Mouse (Mus musculus): ENCODE measurements around the gene A630076J17Rik. TPM values are rescaled to one million over a fixed set of nuclear protein-coding genes. Genes with fewer than 3 reads are reported as not detected.

Gene A630076J17Rik
- polyA plus RNA-seq (2014; fragmentation: Nextera tagmentation; extraction: Ambion mirVana): not detected in 2 replicates

GRCm38 (mm10) chr3:107230527-107230926 lies at the start of gene A630076J17Rik:
A630076J17Rik (plus strand) TSS chr3:107230614.
- H3K4me1 ChIP-seq (ENCODE audit: control insufficient read depth, insufficient read depth, low read length): no peaks in the 10 kb centered on the region

GRCm38 (mm10) chr3:107180860-107181259 lies 49.6 kb upstream of the A630076J17Rik start:
- 82% methylated on average over 2 of the region's 2 CpGs for WGBS
- no peak overlapping the region for H3K4me2 ChIP-seq (ENCODE audit: low read depth, low read length)

More at GRCm38 (mm10) chr3:107230527-107230926, at the start of gene A630076J17Rik:
- H3K4me3 ChIP-seq (ENCODE audit: low read depth, low read length): no peak within 1 kb of the TSS
- no peak for ATAC-seq (ENCODE audit: low read depth)
- H3K9me3 ChIP-seq (ENCODE audit: control insufficient read depth, low read length): no peaks in the 10 kb centered on the region
- H3K27ac ChIP-seq (ENCODE audit: low read depth, low read length): no peak within 1 kb of the TSS
- WGBS: 67% methylated on average over 1 of the region's 1 CpGs
- no peak within 1 kb of the TSS for H3K4me2 ChIP-seq (ENCODE audit: low read depth, low read length)
- H3K9ac ChIP-seq (replicated peaks; ENCODE audit: low read depth, low read length): no peak within 1 kb of the TSS
- no peaks in the 10 kb centered on the region for H3K27me3 ChIP-seq (ENCODE audit: control insufficient read depth, insufficient read depth, low read length)
- H3K36me3 ChIP-seq (ENCODE audit: control insufficient read depth, insufficient read depth, low read length): no peaks in the 10 kb centered on the region

GRCm38 (mm10) chr3:107182756-107183155 lies 47.7 kb upstream of the A630076J17Rik start, which contains the start of gene Kcna10:
Kcna10 (plus strand) TSS chr3:107183056.
- H3K36me3 ChIP-seq (ENCODE audit: control insufficient read depth, insufficient read depth, low read length): no peaks in the 10 kb centered on the region
- ATAC-seq (ENCODE audit: low read depth): no peak
- H3K27ac ChIP-seq (ENCODE audit: low read depth, low read length): no peak within 1 kb of the TSS
- H3K9me3 ChIP-seq (ENCODE audit: control insufficient read depth, low read length): no peaks in the 10 kb centered on the region
- H3K9ac ChIP-seq (replicated peaks; ENCODE audit: low read depth, low read length): no peak within 1 kb of the TSS
- no peak within 1 kb of the TSS for H3K4me2 ChIP-seq (ENCODE audit: low read depth, low read length)
- WGBS: 68% methylated on average over 1 of the region's 1 CpGs
- no peak within 1 kb of the TSS for H3K4me3 ChIP-seq (ENCODE audit: low read depth, low read length)
- H3K4me1 ChIP-seq (ENCODE audit: control insufficient read depth, insufficient read depth, low read length): no peaks in the 10 kb centered on the region
- H3K27me3 ChIP-seq (ENCODE audit: control insufficient read depth, insufficient read depth, low read length): no peaks in the 10 kb centered on the region

More at GRCm38 (mm10) chr3:107180860-107181259, 49.6 kb upstream of the A630076J17Rik start:
- Histone ChIP-seq H3K9me3 (ENCODE audit: control insufficient read depth, low read length) (no peaks in the 10 kb centered on the region), H3K4me3 (ENCODE audit: low read depth, low read length) (no peak overlapping the region), H3K36me3 (ENCODE audit: control insufficient read depth, insufficient read depth, low read length) (no peaks in the 10 kb centered on the region), H3K27me3 (ENCODE audit: control insufficient read depth, insufficient read depth, low read length) (no peaks in the 10 kb centered on the region), H3K9ac (replicated peaks; ENCODE audit: low read depth, low read length) (no peak overlapping the region), H3K27ac (ENCODE audit: low read depth, low read length) (no peak overlapping the region), H3K4me1 (ENCODE audit: control insufficient read depth, insufficient read depth, low read length) (no peaks in the 10 kb centered on the region)
- no peak for ATAC-seq (ENCODE audit: low read depth)

- no peak for ATAC-seq (ENCODE audit: low read depth)
- WGBS: 88% methylated on average over 3 of the region's 3 CpGs
- H3K4me1 ChIP-seq (ENCODE audit: control insufficient read depth, insufficient read depth, low read length): no peaks in the 10 kb centered on the region
- H3K27me3 ChIP-seq (ENCODE audit: control insufficient read depth, insufficient read depth, low read length): no peaks in the 10 kb centered on the region
- no peaks in the 10 kb centered on the region for H3K9me3 ChIP-seq (ENCODE audit: control insufficient read depth, low read length)
- H3K9ac ChIP-seq (replicated peaks; ENCODE audit: low read depth, low read length): no peak overlapping the region
- no peak overlapping the region for H3K4me3 ChIP-seq (ENCODE audit: low read depth, low read length)
- H3K4me2 ChIP-seq (ENCODE audit: low read depth, low read length): no peak overlapping the region
- no peak overlapping the region for H3K27ac ChIP-seq (ENCODE audit: low read depth, low read length)
- no peaks in the 10 kb centered on the region for H3K36me3 ChIP-seq (ENCODE audit: control insufficient read depth, insufficient read depth, low read length)
Observed at GRCm38 (mm10) chr3:107183178-107183577, 47.2 kb upstream of the A630076J17Rik start.

GRCm38 (mm10) chr3:107185597-107185996 lies 44.8 kb upstream of the A630076J17Rik start:
- H3K27ac ChIP-seq (ENCODE audit: low read depth, low read length): no peak overlapping the region
- H3K36me3 ChIP-seq (ENCODE audit: control insufficient read depth, insufficient read depth, low read length): no peaks in the 10 kb centered on the region
- no peaks in the 10 kb centered on the region for H3K27me3 ChIP-seq (ENCODE audit: control insufficient read depth, insufficient read depth, low read length)
- no peak overlapping the region for H3K9ac ChIP-seq (replicated peaks; ENCODE audit: low read depth, low read length)
- WGBS: 87% methylated on average over 3 of the region's 3 CpGs
- no peak overlapping the region for H3K4me3 ChIP-seq (ENCODE audit: low read depth, low read length)
- ATAC-seq (ENCODE audit: low read depth): no peak
- no peaks in the 10 kb centered on the region for H3K9me3 ChIP-seq (ENCODE audit: control insufficient read depth, low read length)
- H3K4me1 ChIP-seq (ENCODE audit: control insufficient read depth, insufficient read depth, low read length): no peaks in the 10 kb centered on the region
- no peak overlapping the region for H3K4me2 ChIP-seq (ENCODE audit: low read depth, low read length)

- H3K9me3 ChIP-seq (ENCODE audit: control insufficient read depth, low read length): no peaks in the 10 kb centered on the region
- H3K36me3 ChIP-seq (ENCODE audit: control insufficient read depth, insufficient read depth, low read length): no peaks in the 10 kb centered on the region
- H3K4me1 ChIP-seq (ENCODE audit: control insufficient read depth, insufficient read depth, low read length): no peaks in the 10 kb centered on the region
- no peak for ATAC-seq (ENCODE audit: low read depth)
- H3K4me2 ChIP-seq (ENCODE audit: low read depth, low read length): no peak overlapping the region
- no peak overlapping the region for H3K4me3 ChIP-seq (ENCODE audit: low read depth, low read length)
- no peaks in the 10 kb centered on the region for H3K27me3 ChIP-seq (ENCODE audit: control insufficient read depth, insufficient read depth, low read length)
- H3K27ac ChIP-seq (ENCODE audit: low read depth, low read length): no peak overlapping the region
- WGBS: 70% methylated on average over 4 of the region's 4 CpGs
- no peak overlapping the region for H3K9ac ChIP-seq (replicated peaks; ENCODE audit: low read depth, low read length)
Observed at GRCm38 (mm10) chr3:107187022-107187421, 43.4 kb upstream of the A630076J17Rik start.

- H3K27me3 ChIP-seq (ENCODE audit: control insufficient read depth, insufficient read depth, low read length): no peaks in the 10 kb centered on the region
- 37% methylated on average over 6 of the region's 6 CpGs for WGBS
- H3K4me3 ChIP-seq (ENCODE audit: low read depth, low read length): no peak overlapping the region
- H3K9me3 ChIP-seq (ENCODE audit: control insufficient read depth, low read length): no peaks in the 10 kb centered on the region
- no peak overlapping the region for H3K27ac ChIP-seq (ENCODE audit: low read depth, low read length)
- H3K9ac ChIP-seq (replicated peaks; ENCODE audit: low read depth, low read length): no peak overlapping the region
- ATAC-seq (ENCODE audit: low read depth): peak; percentile 92
- no peak overlapping the region for H3K4me2 ChIP-seq (ENCODE audit: low read depth, low read length)
- H3K36me3 ChIP-seq (ENCODE audit: control insufficient read depth, insufficient read depth, low read length): no peaks in the 10 kb centered on the region
- H3K4me1 ChIP-seq (ENCODE audit: control insufficient read depth, insufficient read depth, low read length): no peaks in the 10 kb centered on the region
Observed at GRCm38 (mm10) chr3:107188226-107188899, 42.1 kb upstream of the A630076J17Rik start.

- Histone ChIP-seq H3K4me3 (ENCODE audit: low read depth, low read length) (no peak overlapping the region), H3K4me1 (ENCODE audit: control insufficient read depth, insufficient read depth, low read length) (no peaks in the 10 kb centered on the region), H3K9me3 (ENCODE audit: control insufficient read depth, low read length) (no peaks in the 10 kb centered on the region), H3K27ac (ENCODE audit: low read depth, low read length) (no peak overlapping the region), H3K9ac (replicated peaks; ENCODE audit: low read depth, low read length) (no peak overlapping the region), H3K4me2 (ENCODE audit: low read depth, low read length) (no peak overlapping the region), H3K27me3 (ENCODE audit: control insufficient read depth, insufficient read depth, low read length) (no peaks in the 10 kb centered on the region), H3K36me3 (ENCODE audit: control insufficient read depth, insufficient read depth, low read length) (no peaks in the 10 kb centered on the region)
- no peak for ATAC-seq (ENCODE audit: low read depth)
- 39% methylated on average over 9 of the region's 9 CpGs for WGBS
Observed at GRCm38 (mm10) chr3:107201310-107202180, 28.9 kb upstream of the A630076J17Rik start.

- Histone ChIP-seq H3K4me2 (ENCODE audit: low read depth, low read length) (no peak overlapping the region), H3K36me3 (ENCODE audit: control insufficient read depth, insufficient read depth, low read length) (no peaks in the 10 kb centered on the region), H3K27me3 (ENCODE audit: control insufficient read depth, insufficient read depth, low read length) (no peaks in the 10 kb centered on the region), H3K9ac (replicated peaks; ENCODE audit: low read depth, low read length) (no peak overlapping the region), H3K4me1 (ENCODE audit: control insufficient read depth, insufficient read depth, low read length) (0 out of 2 replicates have a peak, but pooled peaks cover 6% of the 10 kb centered on the region), H3K9me3 (ENCODE audit: control insufficient read depth, low read length) (no peaks in the 10 kb centered on the region), H3K27ac (ENCODE audit: low read depth, low read length) (no peak overlapping the region), H3K4me3 (ENCODE audit: low read depth, low read length) (no peak overlapping the region)
- WGBS: 89% methylated on average over 3 of the region's 3 CpGs
- ATAC-seq (ENCODE audit: low read depth): no peak
Observed at GRCm38 (mm10) chr3:107204413-107204812, 26.0 kb upstream of the A630076J17Rik start.

Data from neural tube, embryonic 14.5 days (tissue).